Mouse (Mus musculus): Measurements from ENCODE around the gene Med31. TPM values are rescaled to one million over a fixed set of nuclear protein-coding genes. Genes with fewer than 3 reads are reported as not detected.

Med31 gene
- 10 to 100 TPM; 10.4 to 10.7 TPM for total RNA-seq (2021)
- long read RNA-seq, experiment 1, transcript Med31-201 (4 exons, 1,161 nt) = major isoform, 23 of 23 reads
- long read RNA-seq, experiment 1, partial matches to known transcripts = 0 of 23 reads
- long read RNA-seq, experiment 1, other reads (novel, unspliced or antisense) = 0 of 23 reads
- long read RNA-seq, experiment 2, transcript Med31-201 (4 exons, 1,161 nt) = major isoform, 16 of 16 reads
- long read RNA-seq, experiment 2, partial matches to known transcripts = 0 of 16 reads
- long read RNA-seq, experiment 2, other reads (novel, unspliced or antisense) = 0 of 16 reads

GRCm38 (mm10) chr11:72215410-72215797 is at the start of gene Med31:
Med31 (minus strand) TSS chr11:72215592.
- peak; percentile 84 to 85 for DNase-seq

GRCm38 (mm10) chr11:72256441-72256840 is 41.0 kb upstream of the Med31 start:
- DNase-seq = no peak

DNA sequence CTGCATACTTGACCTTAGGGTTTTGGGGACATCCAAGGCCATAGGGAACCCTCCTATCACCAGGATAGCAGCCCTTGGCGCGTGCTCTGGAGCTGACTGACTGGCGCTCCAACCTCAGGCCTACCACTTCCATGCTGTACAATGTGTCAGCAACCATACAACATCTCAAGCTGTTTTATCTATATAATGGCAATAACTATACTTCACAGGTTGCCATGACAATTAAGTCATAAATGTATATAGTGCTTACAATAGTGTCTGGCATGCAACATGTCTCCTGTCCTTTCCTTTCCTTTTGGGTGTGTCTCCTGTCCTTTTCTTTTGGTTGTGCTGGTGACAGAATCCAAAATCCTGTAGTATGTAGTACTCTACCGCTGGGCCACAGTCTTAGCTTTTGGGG is 40.2 kb upstream of the Med31 start:
- DNase-seq = no peak

- no peak for DNase-seq
Observed at GRCm38 (mm10) chr11:72245196-72245753, 29.9 kb upstream of the Med31 start.

- DNase-seq = no peak
Observed at GRCm38 (mm10) chr11:72240062-72240860, 24.9 kb upstream of the Med31 start.

DNA sequence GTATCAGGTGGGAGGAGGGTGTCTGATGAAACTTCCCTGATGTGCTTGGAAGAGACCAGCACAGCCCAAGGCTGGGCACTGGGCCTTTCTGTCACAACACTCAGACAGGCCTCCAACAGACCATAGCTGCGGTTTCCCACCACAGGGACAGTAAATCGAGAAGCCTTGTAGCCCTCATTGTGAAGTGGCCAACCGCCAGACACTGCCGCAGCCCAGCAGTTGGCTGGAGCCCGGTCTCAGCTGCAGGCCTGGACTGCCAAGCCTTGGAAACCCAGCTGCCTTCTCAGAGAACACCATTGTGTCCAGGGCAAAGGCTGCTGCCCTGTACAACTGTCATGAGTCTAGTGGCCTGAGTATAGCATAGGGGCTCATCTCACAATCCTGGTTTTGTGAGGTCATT is 18.6 kb upstream of the Med31 start:
- no peak for DNase-seq

DNA sequence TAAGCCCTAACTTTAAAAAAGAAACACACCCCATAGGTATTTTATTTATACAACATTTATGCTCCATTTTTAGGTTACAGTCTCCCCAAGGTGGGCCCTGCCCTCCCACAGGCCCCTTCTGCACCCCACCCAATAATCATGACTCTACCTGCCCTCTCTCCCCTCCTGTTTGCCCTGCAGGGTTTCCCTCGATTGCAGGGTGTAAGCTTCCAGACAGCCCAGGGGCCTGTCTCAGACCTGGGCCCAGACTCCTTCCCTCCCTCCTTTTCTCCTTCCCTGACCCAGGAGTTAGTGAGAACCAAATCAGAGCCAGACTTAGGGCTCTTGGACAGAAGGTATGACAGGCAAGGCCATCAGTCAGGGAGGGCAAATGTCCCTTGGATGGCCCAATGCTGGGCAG is 17.6 kb upstream of the Med31 start:
- no peak for DNase-seq

DNA sequence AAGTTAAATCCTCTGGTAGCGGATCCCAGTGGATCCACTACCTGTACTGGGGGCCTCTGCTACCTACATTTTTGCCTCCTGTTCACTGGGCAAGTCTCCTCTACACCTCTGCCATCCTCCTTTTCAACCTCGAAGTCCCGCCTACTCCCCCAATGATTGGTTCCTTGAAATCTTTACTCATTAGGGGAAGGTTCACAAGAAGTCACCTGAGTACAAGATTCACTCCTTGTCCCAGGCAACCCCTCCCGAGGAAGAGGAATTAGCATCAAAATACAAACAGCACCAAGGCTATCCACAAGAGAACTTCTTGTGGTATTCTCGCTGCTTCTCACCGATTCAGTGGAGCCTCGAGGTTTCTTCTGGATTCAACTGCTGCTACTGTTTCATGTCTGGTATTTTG is 16.7 kb upstream of the Med31 start:
- DNase-seq = no peak

DNA sequence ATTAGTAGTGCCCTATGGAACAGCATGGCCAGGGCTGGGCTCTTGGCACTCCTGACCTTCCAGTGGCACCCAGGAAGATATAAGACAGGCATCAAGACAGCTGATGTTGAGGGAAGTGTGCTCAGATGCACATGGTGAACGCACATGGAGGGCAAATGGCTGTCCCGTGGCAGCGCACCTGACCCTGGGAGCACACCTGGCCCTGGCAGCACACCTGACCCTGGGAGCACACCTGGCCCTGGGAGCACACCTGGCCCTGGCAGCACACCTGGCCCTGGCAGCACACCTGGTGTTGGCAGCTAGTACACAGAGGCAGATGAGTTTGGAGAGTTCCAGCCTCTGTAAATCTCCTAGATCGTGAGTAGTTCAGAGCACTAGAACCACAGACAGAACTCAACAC is 13.1 kb upstream of the Med31 start:
- DNase-seq = no peak

DNA sequence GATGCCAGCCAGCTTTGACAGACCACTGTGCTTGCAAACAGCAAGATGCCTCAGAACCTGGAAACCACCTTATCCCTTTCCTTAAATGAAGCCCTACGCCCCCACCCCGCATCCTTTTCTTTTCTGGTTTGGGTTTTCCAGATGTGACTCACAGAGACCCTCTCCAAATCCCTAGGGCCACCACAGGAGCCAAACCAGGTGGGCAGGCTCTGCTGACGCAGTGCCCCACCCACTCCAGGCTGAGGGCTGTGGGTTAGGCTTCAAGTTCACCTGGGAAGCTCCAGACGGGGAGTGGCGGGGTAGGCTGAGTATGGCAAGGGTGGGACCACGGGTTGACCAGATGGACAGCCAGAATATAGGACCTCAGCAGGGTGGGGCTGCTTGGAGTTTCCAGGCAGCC is 11.5 kb upstream of the Med31 start:
- no peak for DNase-seq

DNA sequence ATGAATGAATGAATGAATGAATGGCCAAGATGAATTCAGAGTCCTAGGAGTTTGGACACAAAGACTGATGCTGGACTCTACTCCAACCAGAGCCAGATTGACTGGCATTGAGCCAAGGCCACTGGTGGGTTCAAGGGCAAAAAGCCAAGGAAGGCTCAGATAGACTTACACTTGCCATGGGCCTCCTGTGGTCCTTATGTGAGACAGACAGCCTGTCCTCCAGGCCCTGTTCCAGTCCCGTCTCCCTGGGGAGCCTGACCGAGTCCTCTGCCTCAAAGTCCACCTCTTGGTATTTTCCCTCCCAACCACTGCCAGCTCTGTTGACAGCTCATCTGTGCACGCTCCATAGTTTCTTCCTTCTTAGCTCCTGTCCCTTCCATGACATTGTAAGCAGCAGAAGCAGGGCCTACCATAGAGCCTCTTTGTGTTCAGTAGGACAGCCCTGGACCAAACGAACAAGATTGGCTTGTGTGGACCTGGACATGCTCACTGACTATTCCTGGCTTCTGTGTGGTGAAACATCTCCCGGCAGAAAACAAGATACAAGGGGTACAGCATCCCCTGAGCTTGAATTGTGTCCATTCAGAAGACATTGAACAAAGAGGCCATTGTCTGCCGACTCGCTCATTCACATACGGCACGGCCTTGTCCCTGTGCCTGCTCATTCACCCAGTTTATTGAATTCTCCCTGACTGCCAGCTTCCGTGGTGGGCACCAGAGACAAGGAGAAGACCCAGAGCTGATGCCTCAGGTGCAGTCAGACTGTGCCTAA is 10.8 kb upstream of the Med31 start:
- DNase-seq = no peak

DNA sequence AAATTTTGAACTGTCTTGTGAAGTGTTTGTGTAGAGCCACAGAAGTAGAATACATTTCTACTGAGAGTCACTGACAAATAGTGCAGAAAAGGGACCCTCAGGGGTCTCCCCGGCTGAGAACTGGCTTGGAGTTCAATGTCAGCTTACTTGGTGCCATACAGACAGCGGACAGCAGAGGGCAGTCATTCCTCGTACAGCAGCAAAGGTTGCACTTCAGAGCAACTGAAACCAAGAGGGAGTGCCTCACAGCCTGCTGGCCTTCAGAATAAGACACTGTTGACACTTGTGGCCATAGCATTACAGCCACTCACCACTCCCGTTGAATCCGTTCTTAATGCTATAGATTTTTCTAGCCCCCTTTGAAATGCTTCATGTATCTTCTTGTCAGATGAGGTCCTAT is 9.5 kb upstream of the Med31 start:
- peak; percentile 63 to 87 for DNase-seq

- no peak for DNase-seq
Observed at GRCm38 (mm10) chr11:72223414-72223813, 8.0 kb upstream of the Med31 start.

- peak; percentile 57 to 78 for DNase-seq
Observed at GRCm38 (mm10) chr11:72221278-72221677, 5.9 kb upstream of the Med31 start.

DNA sequence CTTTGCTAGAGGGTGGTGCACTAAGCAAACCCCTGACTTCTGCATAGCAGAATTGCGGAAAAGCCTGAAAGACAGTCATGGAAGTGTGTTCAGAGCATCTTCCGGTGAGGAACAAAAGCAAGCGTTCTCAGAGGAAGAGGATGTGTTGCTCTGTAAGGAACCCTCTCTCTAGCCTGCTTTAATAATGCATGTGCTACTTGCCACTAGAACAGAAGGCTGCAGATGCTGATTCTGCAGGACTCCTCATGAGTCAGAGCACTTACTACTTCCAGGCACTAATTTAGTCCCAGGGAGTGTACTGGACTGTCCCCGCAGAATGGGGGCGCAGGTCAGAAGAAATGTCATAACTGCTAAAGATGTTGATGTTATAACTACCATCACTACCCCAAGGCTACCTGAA is 1.7 kb upstream of the Med31 start:
- DNase-seq = peak in 1 of 2 experiments; percentile 12

DNA sequence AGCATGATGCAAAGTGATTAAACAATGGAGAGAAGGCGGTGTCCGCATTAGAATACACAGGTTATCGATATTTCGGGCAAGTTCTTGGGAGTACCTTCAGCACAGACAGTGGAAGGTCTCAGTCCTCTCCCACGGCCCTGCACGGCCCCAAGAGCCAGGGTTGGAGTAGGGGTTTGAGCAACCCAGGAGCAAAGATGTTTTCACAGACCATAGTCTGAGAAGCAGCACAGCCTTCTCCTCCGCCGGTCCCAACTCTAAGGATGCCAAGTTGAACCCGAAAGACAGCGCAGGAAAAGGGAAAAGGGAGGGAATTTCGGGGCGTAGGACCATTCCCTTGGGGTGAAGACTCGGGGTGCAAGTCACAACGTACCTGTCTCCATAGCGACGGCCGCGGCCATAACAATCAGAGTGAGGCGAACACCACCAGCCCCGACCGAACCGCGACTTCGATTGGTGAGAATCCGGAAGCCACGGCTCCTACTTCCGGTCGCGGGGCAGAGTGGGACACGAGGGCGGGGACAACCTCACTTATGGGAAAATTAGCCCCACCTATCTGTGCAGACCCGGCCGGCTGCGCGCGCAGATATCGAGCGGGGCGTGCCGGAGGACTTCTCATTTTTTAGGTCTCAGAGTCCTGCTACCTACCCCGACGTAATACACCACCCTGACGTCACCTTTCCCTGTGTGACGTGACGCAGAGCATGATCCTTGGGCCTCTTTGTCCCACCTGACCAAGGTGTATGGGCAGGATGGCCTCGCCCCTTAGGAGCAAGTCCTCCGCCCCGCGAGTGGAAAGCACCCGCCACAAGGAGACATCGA is 592 bp downstream of the Med31 start:
- peak; percentile 96 for DNase-seq

GRCm38 (mm10) chr11:72207834-72208377 is 7.5 kb downstream of the Med31 start:
- DNase-seq = no peak

GRCm38 (mm10) chr11:72207204-72207833 is 8.1 kb downstream of the Med31 start, which contains the start of the genes 4933427D14Rik and Txndc17:
4933427D14Rik (minus strand) TSS chr11:72207459.
Txndc17 (plus strand) TSS chr11:72207547.
- peak; percentile 93 to 95 for DNase-seq

GRCm38 (mm10) chr11:72206341-72207203 is 8.8 kb downstream of the Med31 start, which contains the start of gene Gm43951:
Gm43951 (minus strand) TSS chr11:72206840.
- DNase-seq = peak in 1 of 2 experiments; percentile 19

- DNase-seq = no peak
Observed at GRCm38 (mm10) chr11:72205256-72205655, 10.1 kb downstream of the Med31 start.

Measured in heart, adult 18-20 months (tissue).